Mouse (Mus musculus) liver, embryonic 13.5 days (tissue): ENCODE data around the gene Acsf2. TPM values are rescaled to one million over a fixed set of nuclear protein-coding genes. Genes with fewer than 3 reads are reported as not detected.

Experiments
- ATAC-seq: fragments of 200-750 bp; cut with Nextera tagmentation; 2 replicates; pipeline ENCODE4 v1.8.0; 2017; ENCODE audit warnings: low read depth, mild to moderate bottlenecking, moderate number of reproducible peaks, moderate library complexity
- DNase-seq: peaks from one replicate; pipeline ENCODE4 v3.0.0; 2022
- H3K27ac ChIP-seq: fragments of 300-500 bp; sonication (generic); 2 replicates; pipeline ENCODE4 v1.5.1; 2015; ENCODE audit warnings: moderate library complexity, mild to moderate bottlenecking, inconsistent platforms
- H3K27me3 ChIP-seq: fragments of 300-500 bp; sonication (generic); 2 replicates; pipeline ENCODE4 v1.6.1; 2015; ENCODE audit warnings: mild to moderate bottlenecking, inconsistent platforms
- H3K36me3 ChIP-seq: fragments of 300-500 bp; sonication (generic); 2 replicates; pipeline ENCODE4 v1.6.1; 2015; ENCODE audit warnings: mild to moderate bottlenecking, inconsistent platforms
- H3K4me1 ChIP-seq: fragments of 300-500 bp; sonication (generic); replicated peaks from 2 replicates; pipeline ENCODE4 v1.6.1; 2015; ENCODE audit warnings: inconsistent platforms
- H3K4me2 ChIP-seq: fragments of 300-500 bp; sonication (generic); 2 replicates; pipeline ENCODE4 v1.6.1; 2015; ENCODE audit warnings: inconsistent platforms, mild to moderate bottlenecking, moderate library complexity
- H3K4me3 ChIP-seq: fragments of 300-500 bp; sonication (generic); replicated peaks from 2 replicates; pipeline ENCODE4 v1.5.1; 2015; ENCODE audit warnings: mild to moderate bottlenecking, inconsistent platforms
- H3K9ac ChIP-seq: fragments of 300-500 bp; sonication (generic); 2 replicates; pipeline ENCODE4 v1.6.1; 2015; ENCODE audit warnings: mild to moderate bottlenecking, inconsistent platforms
- H3K9me3 ChIP-seq: fragments of 300-500 bp; sonication (generic); replicated peaks from 2 replicates; pipeline ENCODE4 v1.6.1; 2016; ENCODE audit warnings: inconsistent platforms
- WGBS: fragments of 180-500 bp; shearing (Covaris S2); methylation state at CpG from one replicate; pipeline ENCODE4 v1.1.7; 2015; ENCODE audit not compliant: insufficient replicate concordance; 5-methylcytosine and 5-hydroxymethylcytosine counted together
- polyA plus RNA-seq: library from polyadenylated mRNA; unstranded; fragments of >200 nt; fragmentation: Nextera tagmentation; extraction: Ambion mirVana; gene quantifications from 2 replicates; pipeline ENCODE4 v1.2.1, GENCODE M21; 2015

The Acsf2 gene
- polyA plus RNA-seq, 1 experiment from 2014 or later: 1.3 TPM

DNA sequence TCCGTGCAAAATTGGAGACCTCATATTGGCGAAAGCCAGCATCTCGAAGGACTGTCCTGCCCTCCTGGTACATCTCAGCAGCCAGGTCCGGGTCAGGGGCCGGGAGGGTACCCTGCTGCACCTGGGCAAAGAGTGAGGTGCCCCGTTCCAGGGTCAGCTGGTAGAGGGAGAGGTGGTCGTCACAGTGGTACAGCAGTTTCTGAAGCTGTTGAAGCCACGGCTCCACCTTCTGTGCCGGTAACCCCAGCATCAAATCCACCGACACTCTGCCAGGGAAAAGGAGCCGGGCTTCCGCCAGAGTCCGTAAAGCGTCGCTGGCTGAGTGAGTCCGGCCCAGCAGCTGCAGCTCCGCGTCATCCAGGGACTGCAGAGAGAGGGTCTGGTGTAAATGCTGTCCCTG is 57.2 kb downstream of the Acsf2 start:
- WGBS: 73% methylated on average over 18 of the region's 18 CpGs
- no peak overlapping the region for H3K4me2 ChIP-seq
- H3K27me3 ChIP-seq: no peaks in the 10 kb centered on the region
- no peaks in the 10 kb centered on the region for H3K9me3 ChIP-seq
- no peak for DNase-seq
- ATAC-seq: no peak
- H3K36me3 ChIP-seq: no peaks in the 10 kb centered on the region
- peaks cover 14% of the 10 kb centered on the region for H3K4me1 ChIP-seq
- H3K9ac ChIP-seq: no peak overlapping the region
- H3K27ac ChIP-seq: no peak overlapping the region
- H3K4me3 ChIP-seq: no peak overlapping the region

DNA sequence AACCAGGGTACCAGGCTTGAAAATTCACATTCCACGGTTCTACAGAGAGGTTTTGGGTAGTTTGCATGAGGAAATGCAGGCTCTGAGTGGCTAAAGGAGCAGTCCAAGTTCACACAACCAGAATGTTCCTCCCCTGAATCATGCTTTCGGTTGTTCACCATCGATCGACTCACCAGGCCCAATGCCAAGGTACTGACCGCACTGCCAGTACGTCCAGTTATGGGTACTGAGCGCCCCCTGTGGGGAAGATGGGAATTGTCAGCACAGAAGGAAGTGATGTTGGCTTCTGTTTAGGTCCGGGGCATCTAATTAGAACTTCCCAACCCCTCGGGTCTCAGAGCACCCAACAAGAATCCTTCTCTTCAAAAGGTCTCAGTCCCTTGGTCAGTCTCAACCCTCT is 57.7 kb downstream of the Acsf2 start:
- peaks cover 11% of the 10 kb centered on the region for H3K4me1 ChIP-seq
- H3K9ac ChIP-seq: no peak overlapping the region
- ATAC-seq (no peak), DNase-seq (peak; percentile 15)
- no peak overlapping the region for H3K27ac ChIP-seq
- no peak overlapping the region for H3K4me2 ChIP-seq
- H3K4me3 ChIP-seq: no peak overlapping the region
- H3K9me3 ChIP-seq: no peaks in the 10 kb centered on the region
- WGBS: 55% methylated on average over 9 of the region's 9 CpGs
- H3K27me3 ChIP-seq: no peaks in the 10 kb centered on the region
- no peaks in the 10 kb centered on the region for H3K36me3 ChIP-seq

DNA sequence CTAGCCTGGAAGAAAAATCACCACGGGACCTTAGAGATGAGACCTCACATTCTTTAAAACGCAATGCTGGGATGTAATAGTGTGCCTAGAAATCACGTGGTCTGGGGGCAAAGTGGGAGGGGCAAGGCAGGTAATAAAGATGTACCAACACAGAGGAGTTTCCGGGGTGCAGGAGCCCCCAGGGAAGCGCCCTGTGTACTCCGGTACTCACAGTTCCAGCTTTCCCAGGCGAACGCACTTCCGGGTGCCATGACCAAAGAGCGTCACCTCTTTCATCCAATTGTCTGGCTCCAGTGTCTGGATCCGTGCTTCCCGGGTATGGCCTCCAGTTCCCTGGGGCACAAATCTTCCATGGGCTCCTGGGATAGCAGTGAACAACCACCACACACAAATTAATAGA is 58.3 kb downstream of the Acsf2 start:
- no peaks in the 10 kb centered on the region for H3K36me3 ChIP-seq
- H3K4me2 ChIP-seq: no peak overlapping the region
- H3K27me3 ChIP-seq: no peaks in the 10 kb centered on the region
- no peak for ATAC-seq
- no peaks in the 10 kb centered on the region for H3K9me3 ChIP-seq
- no peak overlapping the region for H3K9ac ChIP-seq
- DNase-seq: no peak
- H3K27ac ChIP-seq: no peak overlapping the region
- H3K4me3 ChIP-seq: no peak overlapping the region
- peaks cover 5% of the 10 kb centered on the region for H3K4me1 ChIP-seq
- WGBS: 84% methylated on average over 12 of the region's 12 CpGs

DNA sequence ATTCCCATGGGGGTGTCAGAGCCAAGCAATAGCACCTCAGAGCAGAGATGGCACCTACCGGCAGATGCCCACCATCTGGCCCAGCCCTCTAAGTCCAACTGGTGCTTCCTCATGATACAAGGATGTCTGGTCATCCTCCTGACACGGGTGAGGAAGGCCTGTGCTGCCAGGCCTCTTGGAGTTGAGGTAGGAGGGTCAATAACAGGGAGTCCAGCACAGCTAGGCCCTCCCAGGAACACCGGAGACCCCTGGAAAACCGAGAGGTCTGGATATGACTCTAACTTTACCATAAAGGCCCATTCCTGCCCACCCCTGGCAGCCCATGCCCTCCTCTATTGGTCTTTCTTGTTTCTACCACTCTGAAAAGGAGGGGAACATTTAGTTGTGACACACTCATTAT is 59.3 kb downstream of the Acsf2 start:
- no peak overlapping the region for H3K4me3 ChIP-seq
- no peak for ATAC-seq
- H3K27me3 ChIP-seq: no peaks in the 10 kb centered on the region
- H3K9ac ChIP-seq: no peak overlapping the region
- no peaks in the 10 kb centered on the region for H3K9me3 ChIP-seq
- H3K4me2 ChIP-seq: no peak overlapping the region
- 66% methylated on average over 4 of the region's 4 CpGs for WGBS
- no peak overlapping the region for H3K27ac ChIP-seq
- no peaks in the 10 kb centered on the region for H3K4me1 ChIP-seq
- H3K36me3 ChIP-seq: no peaks in the 10 kb centered on the region
- DNase-seq: no peak

DNA sequence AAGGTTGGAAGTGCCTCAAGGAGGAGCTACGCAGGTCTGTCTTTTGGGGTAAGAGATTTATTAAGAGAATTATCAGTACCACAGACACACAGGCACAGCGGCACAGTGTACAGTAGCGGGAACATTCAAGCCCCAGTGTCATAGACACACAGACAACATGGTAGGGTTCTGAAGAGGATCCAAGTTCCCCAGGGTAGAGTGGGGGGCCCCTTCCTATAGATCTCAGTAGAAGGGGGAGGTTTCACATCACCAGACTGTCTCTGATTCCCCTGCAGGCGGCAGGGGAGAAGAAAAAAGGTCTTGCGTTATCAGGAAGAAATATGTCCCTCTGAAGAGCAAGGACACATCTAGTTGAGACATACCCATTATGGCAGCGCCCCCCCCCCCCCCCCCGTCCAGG is 61.9 kb downstream of the Acsf2 start:
- no peaks in the 10 kb centered on the region for H3K4me1 ChIP-seq
- ATAC-seq (no peak), DNase-seq (no peak)
- H3K4me2 ChIP-seq: no peak overlapping the region
- H3K27ac ChIP-seq: no peak overlapping the region
- WGBS: 66% methylated on average over 7 of the region's 7 CpGs
- no peak overlapping the region for H3K9ac ChIP-seq
- no peaks in the 10 kb centered on the region for H3K36me3 ChIP-seq
- H3K9me3 ChIP-seq: no peaks in the 10 kb centered on the region
- H3K4me3 ChIP-seq: no peak overlapping the region
- no peaks in the 10 kb centered on the region for H3K27me3 ChIP-seq

DNA sequence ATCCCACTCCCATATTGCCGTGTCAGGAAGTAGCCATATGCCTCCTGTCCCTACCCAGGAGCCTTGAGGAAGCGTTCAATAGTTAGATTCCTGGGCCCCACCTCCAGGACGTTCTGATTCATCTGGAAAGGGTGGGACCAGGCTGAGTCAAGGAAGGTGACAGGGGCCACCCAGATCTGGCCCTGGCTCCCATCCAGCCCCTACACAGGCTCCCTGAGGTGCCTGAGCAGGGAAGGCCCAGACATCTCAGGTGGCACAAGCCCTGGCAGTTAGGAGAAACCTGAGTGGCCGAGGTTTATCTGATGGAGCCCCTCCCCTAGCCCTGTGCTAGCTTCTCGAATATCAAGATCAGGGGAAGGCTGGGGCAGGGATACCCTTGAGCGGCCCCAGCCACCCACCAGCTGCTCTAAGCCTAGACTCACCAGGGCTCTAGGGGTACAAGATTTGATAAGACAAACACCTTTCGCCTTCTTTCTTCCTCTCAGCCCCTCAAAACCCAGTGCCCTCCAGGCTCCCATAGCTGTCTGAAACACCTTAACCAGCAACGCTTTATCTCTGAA is 62.9 kb downstream of the Acsf2 start:
- no peak overlapping the region for H3K4me3 ChIP-seq
- 63% methylated on average over 8 of the region's 8 CpGs for WGBS
- H3K9ac ChIP-seq: no peak overlapping the region
- no peak for ATAC-seq
- no peaks in the 10 kb centered on the region for H3K9me3 ChIP-seq
- no peaks in the 10 kb centered on the region for H3K4me1 ChIP-seq
- DNase-seq: no peak
- no peak overlapping the region for H3K27ac ChIP-seq
- no peaks in the 10 kb centered on the region for H3K27me3 ChIP-seq
- H3K36me3 ChIP-seq: no peaks in the 10 kb centered on the region
- no peak overlapping the region for H3K4me2 ChIP-seq

DNA sequence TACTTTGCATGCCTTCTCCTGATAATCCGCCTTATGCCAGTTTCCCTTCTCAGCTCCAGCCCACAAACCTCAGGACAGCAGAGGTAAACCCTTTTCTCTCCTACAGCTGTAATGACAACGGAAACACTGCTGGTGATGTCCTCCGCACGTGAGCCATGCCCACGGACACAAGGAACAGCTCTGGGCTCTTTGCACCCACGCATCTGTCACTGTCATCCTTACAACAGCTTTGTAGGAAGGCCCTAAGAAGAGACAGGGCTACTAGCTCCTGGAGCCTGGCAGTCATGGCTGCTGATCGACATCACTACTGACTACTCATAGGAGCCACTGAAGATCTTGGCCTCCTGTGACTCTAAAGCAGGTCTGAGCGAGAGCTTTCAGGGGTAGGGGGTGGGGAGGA is 68.5 kb downstream of the Acsf2 start:
- Histone ChIP-seq H3K27me3 (no peaks in the 10 kb centered on the region), H3K36me3 (no peaks in the 10 kb centered on the region), H3K4me2 (no peak overlapping the region), H3K9ac (no peak overlapping the region), H3K4me1 (no peaks in the 10 kb centered on the region), H3K4me3 (no peak overlapping the region), H3K9me3 (no peaks in the 10 kb centered on the region), H3K27ac (no peak overlapping the region)
- 62% methylated on average over 8 of the region's 8 CpGs for WGBS
- DNase-seq (no peak), ATAC-seq (no peak)

DNA sequence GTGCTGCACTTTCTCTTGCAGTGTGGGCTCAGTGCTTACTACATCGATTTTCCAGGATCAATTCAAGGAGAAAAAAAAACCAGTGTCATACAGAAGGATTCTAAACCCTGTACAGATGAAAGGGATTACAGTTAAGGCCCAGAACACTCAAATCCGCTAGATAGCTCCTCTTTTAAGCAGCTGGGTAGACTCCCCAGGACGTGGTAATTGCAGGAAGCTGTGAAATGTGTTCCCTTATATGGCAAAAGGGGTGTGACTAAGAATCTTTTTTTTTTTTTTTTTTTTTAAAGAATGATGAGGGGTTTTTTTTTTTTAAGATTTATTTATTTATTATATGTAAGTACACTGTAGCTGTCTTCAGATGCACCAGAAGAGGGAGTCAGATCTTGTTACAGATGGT is 72.8 kb downstream of the Acsf2 start:
- H3K36me3 ChIP-seq: no peaks in the 10 kb centered on the region
- no peak overlapping the region for H3K4me3 ChIP-seq
- H3K27ac ChIP-seq: no peak overlapping the region
- H3K4me1 ChIP-seq: no peaks in the 10 kb centered on the region
- ATAC-seq (no peak), DNase-seq (no peak)
- no peak overlapping the region for H3K9ac ChIP-seq
- no peaks in the 10 kb centered on the region for H3K27me3 ChIP-seq
- H3K4me2 ChIP-seq: no peak overlapping the region
- WGBS: 36% methylated on average over 3 of the region's 3 CpGs
- no peaks in the 10 kb centered on the region for H3K9me3 ChIP-seq

DNA sequence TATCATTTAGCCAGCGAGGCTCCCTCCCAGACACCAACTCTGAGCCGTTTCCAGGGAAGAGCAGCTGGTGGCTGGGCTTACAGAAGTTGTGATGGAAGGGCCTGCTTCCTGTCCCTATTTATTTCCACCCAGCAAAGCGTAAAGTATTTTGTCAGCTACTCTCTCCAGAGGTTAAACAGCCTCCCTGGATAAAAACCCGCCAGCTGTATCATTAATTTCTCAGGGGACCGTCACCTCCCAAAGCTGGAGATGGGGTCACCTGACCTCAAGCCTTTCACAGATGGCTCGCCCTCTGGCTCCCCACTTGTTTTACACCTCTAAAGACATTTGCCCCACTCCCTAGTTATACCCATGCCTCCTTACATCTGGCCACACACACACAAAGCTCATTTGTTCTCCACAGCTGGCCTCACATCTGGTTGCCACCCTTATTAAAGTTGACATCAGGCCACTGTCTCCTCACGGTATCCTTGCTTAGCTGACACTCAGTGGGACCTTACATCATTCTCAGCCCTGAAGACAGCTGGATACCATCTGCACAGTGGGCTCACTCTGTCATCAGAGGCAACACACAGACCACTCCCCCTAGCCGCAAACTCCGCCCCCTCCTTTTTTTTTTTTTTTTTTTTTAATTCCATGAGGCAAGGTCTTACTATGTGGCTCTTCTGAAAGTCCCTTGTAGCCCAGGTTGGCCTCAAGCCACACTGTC is 75.3 kb downstream of the Acsf2 start:
- H3K4me3 ChIP-seq: no peak overlapping the region
- DNase-seq: no peak

DNA sequence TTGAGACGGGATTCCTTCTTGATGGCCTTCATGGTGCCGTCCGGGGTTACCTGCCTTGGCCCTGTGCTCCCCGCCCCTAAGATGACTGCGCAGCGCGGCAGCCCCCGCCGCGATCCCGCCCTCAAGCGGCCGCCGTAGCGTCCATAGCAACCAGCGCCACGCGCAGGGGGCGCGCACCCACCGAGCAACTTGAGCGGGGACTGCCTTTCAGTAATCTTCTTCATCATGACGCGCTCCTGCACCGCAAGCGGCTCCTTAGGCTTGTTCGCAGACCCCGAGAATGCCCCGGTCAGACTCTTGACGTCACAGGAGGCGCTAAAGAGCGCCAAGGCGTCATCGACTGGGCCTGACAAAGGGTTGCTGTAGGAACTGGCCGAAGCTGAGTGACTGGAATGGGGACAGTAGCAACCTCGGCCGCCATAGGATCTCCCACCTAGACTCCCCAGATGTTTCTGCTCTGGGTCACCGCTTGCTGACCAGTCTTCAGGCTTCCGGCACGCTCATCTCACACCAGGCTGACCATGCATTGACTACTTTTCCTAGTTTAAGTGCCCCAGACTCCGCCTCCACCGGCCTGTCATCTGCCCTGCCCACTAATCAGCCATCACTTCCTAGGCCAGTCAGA is 80.3 kb downstream of the Acsf2 start, which contains the start of gene Mycbpap:
Gene Mycbpap, minus strand, starts transcription at position 524 of the 625 bp plus-strand sequence.
- Histone ChIP-seq H3K27ac (no peak within 1 kb of the TSS), H3K4me3 (peak within 1 kb of the TSS; percentile 59), H3K9ac (peak within 1 kb of the TSS; percentile 52), H3K9me3 (no peaks in the 10 kb centered on the region), H3K36me3 (no peaks in the 10 kb centered on the region), H3K27me3 (peaks cover 11% of the 10 kb centered on the region), H3K4me2 (peak within 1 kb of the TSS; percentile 75), H3K4me1 (peaks cover 10% of the 10 kb centered on the region)
- WGBS: 2% methylated on average over 42 of the region's 42 CpGs
- ATAC-seq: peak; percentile 55
- DNase-seq: peak; percentile 13

More for the DNA sequence above, 75.3 kb downstream of the Acsf2 start:
- H3K4me2 ChIP-seq: no peak overlapping the region
- H3K4me1 ChIP-seq: peaks cover 5% of the 10 kb centered on the region
- H3K9ac ChIP-seq: no peak overlapping the region
- H3K27me3 ChIP-seq: peaks cover 4% of the 10 kb centered on the region
- no peak for ATAC-seq
- 45% methylated on average over 9 of the region's 9 CpGs for WGBS
- no peak overlapping the region for H3K27ac ChIP-seq
- H3K9me3 ChIP-seq: no peaks in the 10 kb centered on the region
- no peaks in the 10 kb centered on the region for H3K36me3 ChIP-seq

DNA sequence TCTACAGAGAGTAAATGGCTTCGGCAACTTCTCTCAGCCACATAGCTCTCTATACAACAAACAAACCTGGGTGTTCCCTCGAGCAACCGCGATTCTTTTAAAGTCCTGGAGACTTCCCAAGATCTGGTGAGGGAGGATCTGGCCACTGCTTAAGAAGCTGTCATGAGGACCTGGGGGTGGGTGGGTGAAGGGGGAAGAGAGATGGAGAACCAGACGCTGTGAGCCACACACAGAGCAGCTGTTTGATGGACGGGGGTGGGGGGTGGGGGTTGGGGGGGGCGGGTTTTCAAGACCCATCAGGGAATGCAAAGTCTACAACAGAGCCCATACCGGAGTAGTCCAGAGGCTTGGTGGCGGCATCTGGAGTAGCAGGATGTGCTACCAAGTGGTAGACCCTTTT is 88.2 kb downstream of the Acsf2 start:
- 0 out of 2 replicates have a peak, but pooled peaks cover 6% of the 10 kb centered on the region for H3K9me3 ChIP-seq
- WGBS: 47% methylated on average over 9 of the region's 9 CpGs
- no peak for ATAC-seq
- H3K27ac ChIP-seq: no peak overlapping the region
- no peaks in the 10 kb centered on the region for H3K36me3 ChIP-seq
- H3K27me3 ChIP-seq: 0 out of 2 replicates have a peak, but pooled peaks cover 4% of the 10 kb centered on the region
- H3K4me2 ChIP-seq: no peak overlapping the region
- DNase-seq: no peak
- no peak overlapping the region for H3K4me3 ChIP-seq
- no peaks in the 10 kb centered on the region for H3K4me1 ChIP-seq
- H3K9ac ChIP-seq: no peak overlapping the region
